Mouse (Mus musculus) thymus, adult 2 months (tissue): ENCODE measurements around the gene Rbms3. TPM values are rescaled to one million over a fixed set of nuclear protein-coding genes. Genes with fewer than 3 reads are reported as not detected.

Experiments
- DNase-seq: peaks from one replicate; pipeline ENCODE4 v3.0.0; 2021
- H3K27ac ChIP-seq: fragments of 200-500 bp; 2 replicates; pipeline ENCODE4 v1.5.1; 2012; ENCODE audit warnings: low read length, control low read depth; ENCODE audit not compliant: control insufficient read depth, insufficient read depth
- H3K27me3 ChIP-seq: fragments of 200-500 bp; 2 replicates; pipeline ENCODE4 v1.6.1; 2012; ENCODE audit warnings: mild to moderate bottlenecking, low read length, moderate library complexity, mixed read lengths; ENCODE audit not compliant: control insufficient read depth, insufficient read depth
- H3K36me3 ChIP-seq: fragments of 200-500 bp; 2 replicates; pipeline ENCODE4 v1.6.1; 2012; ENCODE audit warnings: mild to moderate bottlenecking, low read length, moderate library complexity; ENCODE audit not compliant: control insufficient read depth, insufficient read depth
- H3K4me1 ChIP-seq: fragments of 200-500 bp; replicated peaks from 2 replicates; pipeline ENCODE4 v1.6.1; 2012; ENCODE audit warnings: low read length; ENCODE audit not compliant: control insufficient read depth, insufficient read depth
- H3K4me3 ChIP-seq: fragments of 200-500 bp; 2 replicates; pipeline ENCODE4 v1.5.1; 2012; ENCODE audit warnings: mild to moderate bottlenecking, low read length, control low read depth, moderate library complexity; ENCODE audit not compliant: control insufficient read depth, insufficient read depth
- CTCF ChIP-seq: fragments of 200-500 bp; IDR thresholded peaks from 2 replicates; pipeline ENCODE4 v1.5.1; 2012; ENCODE audit warnings: mild to moderate bottlenecking, control low read depth, low read length, moderate library complexity, borderline replicate concordance; ENCODE audit not compliant: control insufficient read depth, poor library complexity, insufficient read depth; ENCODE audit errors: extremely low read depth
- POLR2A ChIP-seq: fragments of 200-500 bp; IDR thresholded peaks from 2 replicates; pipeline ENCODE4 v1.6.1; 2012; ENCODE audit warnings: mild to moderate bottlenecking, low read length, control low read depth, moderate library complexity; ENCODE audit not compliant: control insufficient read depth, poor library complexity, insufficient read depth; ENCODE audit errors: extremely low read depth
- WGBS: fragments of 180-500 bp; shearing (Covaris S2); methylation state at CpG from one replicate; pipeline ENCODE4 v1.1.7; 2018; 5-methylcytosine and 5-hydroxymethylcytosine counted together
- polyA plus RNA-seq: library from polyadenylated mRNA; depleted of rRNA; stranded (reverse); fragments of >200 nt; gene quantifications from 2 replicates; pipeline ENCODE4 v1.2.3, GENCODE M21; 2012

Gene Rbms3
- polyA plus RNA-seq, 1 experiment: 10.9 TPM

- Histone ChIP-seq H3K4me1 (no peaks in the 10 kb centered on the region), H3K27ac (no peak overlapping the region), H3K4me3 (no peak overlapping the region), H3K36me3 (no peaks in the 10 kb centered on the region), H3K27me3 (no peaks in the 10 kb centered on the region)
- 83% methylated on average over 5 of the region's 5 CpGs for WGBS
- TF ChIP-seq CTCF (no peak), POLR2A (no peak)
- DNase-seq: no peak
These were observed 1096.3 kb downstream of the Rbms3 start for GRCm38 (mm10) chr9:116533381-116533780.

DNA sequence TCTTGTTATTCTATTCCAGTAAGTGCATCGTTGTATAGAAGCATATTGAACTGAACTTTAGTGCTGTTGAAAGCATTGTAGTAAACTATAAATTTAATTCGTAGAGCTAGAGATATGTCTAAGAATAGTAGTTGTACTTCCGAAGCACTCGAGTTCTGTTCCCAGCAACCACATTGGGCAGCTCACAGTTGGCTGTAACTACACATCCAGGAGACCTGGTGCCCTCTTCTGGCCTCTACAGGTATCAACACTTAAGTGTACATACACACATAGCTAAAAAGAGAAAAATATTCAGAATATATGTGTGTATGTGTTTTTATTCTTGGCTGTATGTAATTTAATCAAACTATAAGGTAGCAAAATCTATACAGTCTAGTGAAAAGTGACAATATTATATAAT lies 1098.6 kb downstream of the Rbms3 start:
- TF ChIP-seq POLR2A (no peak), CTCF (no peak)
- no peak for DNase-seq
- H3K27ac ChIP-seq: no peak overlapping the region
- no peaks in the 10 kb centered on the region for H3K27me3 ChIP-seq
- no peaks in the 10 kb centered on the region for H3K36me3 ChIP-seq
- 95% methylated on average over 4 of the region's 4 CpGs for WGBS
- H3K4me1 ChIP-seq: no peaks in the 10 kb centered on the region
- H3K4me3 ChIP-seq: no peak overlapping the region

- Histone ChIP-seq H3K27ac (no peak overlapping the region), H3K27me3 (no peaks in the 10 kb centered on the region), H3K4me3 (no peak overlapping the region), H3K36me3 (no peaks in the 10 kb centered on the region), H3K4me1 (no peaks in the 10 kb centered on the region)
- WGBS: 82% methylated on average over 5 of the region's 5 CpGs
- TF ChIP-seq POLR2A: no peak
- DNase-seq: no peak
These were observed 1105.3 kb downstream of the Rbms3 start for GRCm38 (mm10) chr9:116524386-116524785.
